ENCODE assay signal across 8 mouse cellular contexts in the genomic region with DNA sequence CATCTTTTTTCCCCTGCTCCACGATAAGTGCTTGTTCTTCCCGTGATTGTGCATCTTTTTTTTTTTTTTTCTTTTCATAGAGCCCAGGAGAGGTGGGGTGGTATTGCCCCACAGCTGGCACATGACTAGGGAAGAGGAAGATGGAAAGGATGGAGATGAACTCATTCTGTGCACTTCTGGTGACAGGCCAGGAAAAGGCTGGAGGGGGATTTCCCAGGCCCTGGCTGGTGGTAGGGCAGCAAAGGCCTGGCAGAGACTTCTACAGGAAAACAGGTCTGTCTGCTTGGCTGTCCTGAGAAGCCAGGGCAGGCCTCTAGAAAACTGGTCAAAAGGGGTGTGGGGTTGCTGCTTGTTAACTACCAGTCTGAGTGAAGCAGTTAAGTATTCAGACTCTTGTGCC. TPM values are rescaled to one million over a fixed set of nuclear protein-coding genes. Genes with fewer than 3 reads are reported as not detected.
A peak's percentile ranks its signal among the peaks of the same experiment; 100 is the strongest.
DNase-seq lines count a peak whose midpoint lies in the region; ATAC-seq and TF ChIP-seq lines count a peak whose summit lies in the region.

No protein-coding gene starts in this region.

- H3K36me3 ChIP-seq in heart, adult 2 months (ENCODE audit: control insufficient read depth, insufficient read depth, low read length), result peaks cover 34% of the 10 kb centered on the region

- TF ChIP-seq CTCF in heart, adult 2 months (IDR thresholded peaks at IDR 0.05), result no peak

- H3K4me1 ChIP-seq in heart, adult 2 months (ENCODE audit: control insufficient read depth, insufficient read depth, low read length), result peaks cover 12% of the 10 kb centered on the region

- peaks cover 7% of the 10 kb centered on the region; the same call in 1 of the 2 replicates for H3K79me2 ChIP-seq in heart, adult 2 months (replicated peaks; ENCODE audit: control insufficient read depth, insufficient read depth, low read length)

- peak overlapping the region; percentile 89 for H3K4me3 ChIP-seq in heart, adult 2 months

- intact Hi-C loops in gastrocnemius, postnatal 14 days (cut with DNase I; ENCODE audit: low total_unique reads), result no loop called here
- intact Hi-C loops in gastrocnemius, postnatal 36 days (cut with DNase I), result no loop called here
- intact Hi-C loops in heart, adult 2 months (cut with DNase I), result loop anchor here (5.0 kb wide), 1 partner anchor 46 kb away; no protein-coding TSS in a partner anchor

- no peaks in the 10 kb centered on the region for H3K27me3 ChIP-seq in heart, adult 2 months (ENCODE audit: control insufficient read depth, insufficient read depth, low read length)

- no peak for ATAC-seq in activated CD4-positive, CD25-positive, alpha-beta regulatory T cell, adult 4 months

- H3K9ac ChIP-seq in heart, adult 2 months (ENCODE audit: low read depth, low read length), result peak overlapping the region; percentile 99

- TF ChIP-seq POLR2A in heart, adult 2 months (IDR thresholded peaks at IDR 0.05; ENCODE audit: insufficient read depth, low read depth, low read length), result no peak

- WGBS in heart, adult 2 months, result 3% methylated on average over 2 of the region's 2 CpGs

- no peak for TF ChIP-seq EP300 in heart, adult 2 months (IDR thresholded peaks at IDR 0.05; ENCODE audit: insufficient read depth, low read depth, low read length)

- peak overlapping the region; percentile 89 for H3K27ac ChIP-seq in heart, adult 2 months

- peak; percentile 27 for DNase-seq in gastrocnemius, postnatal 14 days
- no peak for DNase-seq in gastrocnemius, postnatal 36 days
- peak; percentile 59 for DNase-seq in brain, adult 2 months (ENCODE audit: low read depth, low spot score)
- DNase-seq in heart, adult 2 months, result peak; percentile 48 to 62
- peak; percentile 49 for DNase-seq in kidney, adult 9 months
- DNase-seq in lung, postnatal 14 days, result peak; percentile 51
- no peak for DNase-seq in frontal cortex, postnatal 36 days (ENCODE audit: low spot score in 2 of 2)

RNA-seq across cellular contexts. Expression of gene Znrf1, which starts 2.3 kb away (rescaled TPM):
- 10 to 100 TPM; 46.3 to 47.2 TPM for total RNA-seq in gastrocnemius, postnatal 14 days (2021)
- 10 to 100 TPM; 55.6 TPM for total RNA-seq in gastrocnemius, postnatal 36 days (2021)
- 10 to 100 TPM; 54.7 to 59.0 TPM for total RNA-seq in heart, adult 2 months (2021)
- polyA plus RNA-seq in heart, adult 2 months (2012; rRNA removed), result 66.7 and 86.2 TPM in 2 replicates
- 10 to 100 TPM; 31.6 to 41.8 TPM for polyA plus RNA-seq in activated CD4-positive, CD25-positive, alpha-beta regulatory T cell, adult 4 months (2017; shearing (Covaris generic))

RNA-seq across cellular contexts. Expression of gene Wdr59, which starts 16.3 kb away (rescaled TPM):
- 1 to 10 TPM; 8.2 to 9.9 TPM for total RNA-seq in gastrocnemius, postnatal 14 days (2021)
- total RNA-seq in gastrocnemius, postnatal 36 days (2021), result 1 to 10 TPM; 7.1 to 8.1 TPM
- 1 to 10 TPM; 6.9 to 7.0 TPM for total RNA-seq in heart, adult 2 months (2021)
- polyA plus RNA-seq in heart, adult 2 months (2012; rRNA removed), result 5.4 and 8.3 TPM in 2 replicates
- polyA plus RNA-seq in activated CD4-positive, CD25-positive, alpha-beta regulatory T cell, adult 4 months (2017; shearing (Covaris generic)), result 1 to 10 TPM; 4.2 to 4.5 TPM

Comparison
In these comparisons a context has a peak if more than half of its experiments do, and no peak if none do; other contexts are left out.
1. DNase-seq: peak in gastrocnemius, postnatal 14 days (single experiment), brain, adult 2 months (single experiment), heart, adult 2 months (2 of 2), kidney, adult 9 months (single experiment) and lung, postnatal 14 days (single experiment); none in gastrocnemius, postnatal 36 days (0 of 2) and frontal cortex, postnatal 36 days (0 of 2).